Mouse (Mus musculus): Measurements from ENCODE around the gene Taf5l.
"Not testable (repeated sequence)": the region's sequence is repeated elsewhere in the genome, so short reads cannot be mapped to it uniquely, and the experiment has no call there.

Taf5l gene

DNA sequence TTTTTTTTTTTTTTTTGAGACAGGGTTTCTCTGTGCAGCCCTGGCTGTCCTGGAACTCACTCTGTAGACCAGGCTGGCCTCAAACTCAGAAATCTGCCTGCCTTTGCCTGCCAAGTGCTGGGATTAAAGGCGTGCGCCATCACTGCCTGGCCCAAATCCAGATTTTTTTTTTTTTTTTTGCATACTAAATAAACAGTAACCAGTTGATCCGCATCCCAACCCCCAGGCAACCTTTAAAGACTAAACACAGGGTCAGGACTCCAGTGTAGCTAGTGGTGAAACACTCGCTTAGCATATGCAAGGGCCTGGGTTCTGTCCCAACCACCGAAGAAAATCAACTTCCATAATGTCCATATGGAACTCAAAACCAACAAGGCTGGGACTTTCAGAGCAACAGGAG, 60.6 kb downstream of the Taf5l start:
- not testable (repeated sequence) for DNase-seq (ENCODE audit: low spot score in 2 of 2)

DNA sequence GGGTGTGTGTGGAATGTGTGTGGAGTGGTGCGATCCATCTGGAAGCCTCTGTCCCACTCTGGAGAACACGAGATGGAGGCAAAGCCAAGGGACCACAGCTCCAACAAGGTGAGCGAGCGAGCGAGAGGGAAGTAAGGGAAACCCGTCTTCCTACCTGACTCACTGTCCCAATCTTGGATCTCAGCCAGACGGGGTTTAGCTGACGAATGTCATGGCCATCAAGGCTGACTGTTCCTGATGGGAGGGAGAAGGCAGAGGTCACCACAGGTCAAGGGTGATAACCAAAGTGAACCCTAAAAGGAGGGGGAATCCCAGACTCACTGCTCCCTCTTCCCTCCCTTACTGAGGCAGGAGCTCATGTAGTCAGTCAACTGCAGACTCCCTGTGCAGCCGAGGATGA, 61.1 kb downstream of the Taf5l start:
- DNase-seq (ENCODE audit: low spot score in 2 of 2): no peak

GRCm38 (mm10) chr8:123959473-123959872, 61.7 kb downstream of the Taf5l start:
- DNase-seq (ENCODE audit: low spot score in 2 of 2): no peak

- no peak for DNase-seq (ENCODE audit: low spot score in 2 of 2)
Observed at GRCm38 (mm10) chr8:123958130-123958529, 63.1 kb downstream of the Taf5l start.

DNA sequence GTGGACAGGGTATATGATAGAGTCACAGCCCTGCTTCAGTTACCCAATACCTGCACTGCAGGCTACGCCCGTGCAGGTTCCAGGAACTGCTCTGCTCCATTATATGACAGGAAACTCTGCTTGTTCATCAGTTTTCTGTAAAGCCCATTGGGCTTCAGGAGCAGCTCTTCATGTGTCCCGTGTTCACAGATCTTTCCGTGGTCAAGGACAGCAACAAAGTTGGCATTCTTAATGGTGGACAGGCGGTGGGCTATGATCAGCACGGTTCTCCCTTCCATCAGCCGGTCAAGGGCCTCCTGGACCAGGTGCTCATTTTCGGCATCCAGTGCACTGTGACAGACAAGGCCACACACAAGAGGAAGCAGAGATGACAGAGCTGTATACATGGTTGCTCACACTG, 67.0 kb downstream of the Taf5l start:
- DNase-seq (ENCODE audit: low spot score in 2 of 2): no peak

GRCm38 (mm10) chr8:123953686-123954085, 67.5 kb downstream of the Taf5l start:
- no peak for DNase-seq (ENCODE audit: low spot score in 2 of 2)

GRCm38 (mm10) chr8:123950077-123950802, 71.0 kb downstream of the Taf5l start:
- DNase-seq (ENCODE audit: low spot score in 2 of 2): peak; percentile 9 to 38

- DNase-seq (ENCODE audit: low spot score in 2 of 2): no peak
Observed at GRCm38 (mm10) chr8:123949686-123949986, 71.6 kb downstream of the Taf5l start.

GRCm38 (mm10) chr8:123948942-123949685, 72.1 kb downstream of the Taf5l start, which contains the start of gene Nup133:
Nup133 (minus strand) TSS chr8:123949265.
- peak; percentile 98 to 99 for DNase-seq (ENCODE audit: low spot score in 2 of 2)

Measured in urinary bladder, adult 18-20 months (tissue).